Mouse (Mus musculus) stomach, postnatal 0 days (tissue): Measurements from ENCODE around the gene Slc1a2. TPM values are rescaled to one million over a fixed set of nuclear protein-coding genes. Genes with fewer than 3 reads are reported as not detected.

Experiments used
- ATAC-seq: fragments of 200-750 bp; cut with Nextera tagmentation; 2 replicates; pipeline ENCODE4 v1.8.0; 2017; ENCODE audit not compliant: low FRiP score, low TSS enrichment
- DNase-seq: peaks from one replicate; pipeline ENCODE4 v3.0.0-alpha.2; 2016; ENCODE audit warnings: low spot score
- H3K27ac ChIP-seq: fragments of 300-500 bp; sonication (generic); replicated peaks from 2 replicates; pipeline ENCODE4 v1.5.1; 2014; ENCODE audit warnings: mild to moderate bottlenecking, control low read depth
- H3K27me3 ChIP-seq: fragments of 300-500 bp; sonication (generic); 2 replicates; pipeline ENCODE4 v1.6.1; 2014; ENCODE audit warnings: low read length; ENCODE audit not compliant: control insufficient read depth, insufficient read depth
- H3K36me3 ChIP-seq: fragments of 300-500 bp; sonication (generic); 2 replicates; pipeline ENCODE4 v1.6.1; 2014; ENCODE audit warnings: low read length, mixed read lengths; ENCODE audit not compliant: control insufficient read depth, insufficient read depth
- H3K4me1 ChIP-seq: fragments of 300-500 bp; sonication (generic); replicated peaks from 2 replicates; pipeline ENCODE4 v1.6.1; 2014; ENCODE audit warnings: antibody characterized with exemption; ENCODE audit not compliant: control insufficient read depth, insufficient read depth
- H3K4me2 ChIP-seq: fragments of 300-500 bp; sonication (generic); replicated peaks from 2 replicates; pipeline ENCODE4 v1.6.1; 2014; ENCODE audit warnings: low read depth, mild to moderate bottlenecking, control low read depth, moderate library complexity
- H3K4me3 ChIP-seq: fragments of 300-500 bp; sonication (generic); 2 replicates; pipeline ENCODE4 v1.5.1; 2014; ENCODE audit warnings: low read depth, low read length, control low read depth
- H3K9ac ChIP-seq: fragments of 300-500 bp; sonication (generic); 2 replicates; pipeline ENCODE4 v1.6.1; 2014; ENCODE audit warnings: mild to moderate bottlenecking, low read length, control low read depth, mixed read lengths
- H3K9me3 ChIP-seq: fragments of 300-500 bp; sonication (generic); 2 replicates; pipeline ENCODE4 v1.6.1; 2016; ENCODE audit warnings: low read length; ENCODE audit not compliant: control insufficient read depth
- CTCF ChIP-seq: IDR thresholded peaks from 2 replicates; pipeline ENCODE4 v1.5.1; 2016; ENCODE audit warnings: antibody characterized with exemption, low read depth, mild to moderate bottlenecking, moderate library complexity
- EP300 ChIP-seq: optimal IDR thresholded peaks from 2 replicates; pipeline ENCODE3; 2016; ENCODE audit warnings: antibody characterized with exemption
- WGBS: fragments of 180-500 bp; shearing (Covaris S2); extraction: QIAGEN DNeasy Blood & Tissue Kit; methylation state at CpG from one replicate; pipeline ENCODE4 v1.1.7; 2014; 5-methylcytosine and 5-hydroxymethylcytosine counted together
- polyA plus RNA-seq: library from polyadenylated mRNA; unstranded; fragments of >200 nt; fragmentation: Nextera tagmentation; extraction: Ambion mirVana; gene quantifications from 2 replicates; pipeline ENCODE4 v1.2.1, GENCODE M21; 2015

Slc1a2 gene
- polyA plus RNA-seq, 1 experiment from 2014 or later, result 1.8 TPM

GRCm38 (mm10) chr2:102695541-102695940, 37.1 kb downstream of the Slc1a2 start:
- no peak for DNase-seq

GRCm38 (mm10) chr2:102697732-102698131, 39.3 kb downstream of the Slc1a2 start:
- Histone ChIP-seq H3K4me2 (no peak overlapping the region), H3K36me3 (no peaks in the 10 kb centered on the region), H3K27ac (no peak overlapping the region), H3K4me1 (no peaks in the 10 kb centered on the region), H3K4me3 (no peak overlapping the region), H3K27me3 (no peaks in the 10 kb centered on the region), H3K9ac (no peak overlapping the region), H3K9me3 (no peaks in the 10 kb centered on the region)
- no peak for TF ChIP-seq EP300
- TF ChIP-seq CTCF, result no peak
- DNase-seq (no peak), ATAC-seq (no peak)
- WGBS, result 50% methylated on average over 2 of the region's 2 CpGs

More at GRCm38 (mm10) chr2:102695541-102695940, 37.1 kb downstream of the Slc1a2 start:
- Histone ChIP-seq H3K4me1 (no peaks in the 10 kb centered on the region), H3K4me3 (no peak overlapping the region), H3K27me3 (no peaks in the 10 kb centered on the region), H3K9ac (no peak overlapping the region), H3K27ac (no peak overlapping the region), H3K36me3 (no peaks in the 10 kb centered on the region), H3K4me2 (no peak overlapping the region), H3K9me3 (no peaks in the 10 kb centered on the region)
- no peak for ATAC-seq
- TF ChIP-seq EP300, result no peak
- no peak for TF ChIP-seq CTCF

- Histone ChIP-seq H3K27ac (0 out of 2 replicates have a peak overlapping the region, but pooled peaks have one; percentile 8), H3K4me1 (no peaks in the 10 kb centered on the region), H3K9ac (no peak overlapping the region), H3K36me3 (no peaks in the 10 kb centered on the region), H3K4me2 (no peak overlapping the region), H3K27me3 (no peaks in the 10 kb centered on the region), H3K9me3 (no peaks in the 10 kb centered on the region), H3K4me3 (no peak overlapping the region)
- DNase-seq, result no peak
- 86% methylated on average over 7 of the region's 7 CpGs for WGBS
- no peak for TF ChIP-seq CTCF
- TF ChIP-seq EP300, result no peak
- no peak for ATAC-seq
Observed at GRCm38 (mm10) chr2:102699921-102700320, 41.5 kb downstream of the Slc1a2 start.

- Histone ChIP-seq H3K9ac (no peak overlapping the region), H3K4me1 (no peaks in the 10 kb centered on the region), H3K4me2 (no peak overlapping the region), H3K4me3 (no peak overlapping the region), H3K9me3 (no peaks in the 10 kb centered on the region), H3K27me3 (no peaks in the 10 kb centered on the region), H3K36me3 (no peaks in the 10 kb centered on the region), H3K27ac (no peak overlapping the region)
- ATAC-seq (no peak), DNase-seq (no peak)
- WGBS, result 97% methylated on average over 2 of the region's 2 CpGs
- TF ChIP-seq CTCF, result no peak
- TF ChIP-seq EP300, result no peak
Observed at GRCm38 (mm10) chr2:102700695-102701094, 42.2 kb downstream of the Slc1a2 start.

- 88% methylated on average over 3 of the region's 3 CpGs for WGBS
- H3K9me3 ChIP-seq, result no peaks in the 10 kb centered on the region
Observed at GRCm38 (mm10) chr2:102701382-102701781, 42.9 kb downstream of the Slc1a2 start.

GRCm38 (mm10) chr2:102703556-102703955, 45.1 kb downstream of the Slc1a2 start:
- no peak overlapping the region for H3K27ac ChIP-seq
- no peak overlapping the region for H3K9ac ChIP-seq
- no peaks in the 10 kb centered on the region for H3K4me1 ChIP-seq
- H3K4me3 ChIP-seq, result no peak overlapping the region
- TF ChIP-seq EP300 (no peak), CTCF (no peak)
- WGBS, result 60% methylated on average over 3 of the region's 3 CpGs
- ATAC-seq, result no peak
- DNase-seq, result no peak
- H3K27me3 ChIP-seq, result no peaks in the 10 kb centered on the region
- H3K4me2 ChIP-seq, result no peak overlapping the region
- no peaks in the 10 kb centered on the region for H3K36me3 ChIP-seq
- no peaks in the 10 kb centered on the region for H3K9me3 ChIP-seq

More at GRCm38 (mm10) chr2:102701382-102701781, 42.9 kb downstream of the Slc1a2 start:
- Histone ChIP-seq H3K9ac (no peak overlapping the region), H3K4me2 (no peak overlapping the region), H3K4me3 (no peak overlapping the region), H3K27me3 (no peaks in the 10 kb centered on the region), H3K36me3 (no peaks in the 10 kb centered on the region), H3K4me1 (no peaks in the 10 kb centered on the region), H3K27ac (no peak overlapping the region)
- no peak for TF ChIP-seq EP300
- TF ChIP-seq CTCF, result no peak
- DNase-seq (no peak), ATAC-seq (no peak)
